Mouse (Mus musculus) small intestine, adult 2 months (tissue): ENCODE measurements around the gene Slc2a1.

ENCODE experiments used
- CTCF ChIP-seq: fragments of 200-500 bp; IDR thresholded peaks from 2 replicates; pipeline ENCODE4 v1.5.1; 2012; ENCODE audit warnings: low read depth, mild to moderate bottlenecking, control low read depth, inconsistent platforms, low read length, moderate library complexity, mixed read lengths; ENCODE audit not compliant: insufficient replicate concordance, insufficient read length; ENCODE audit errors: extremely low read depth
- POLR2A ChIP-seq: fragments of 200-500 bp; IDR thresholded peaks from 2 replicates; pipeline ENCODE4 v1.6.1; 2012; ENCODE audit warnings: low read depth, mild to moderate bottlenecking, control low read depth, inconsistent platforms, low read length, moderate library complexity

- TF ChIP-seq POLR2A (no peak), CTCF (no peak)
These were observed 10.0 kb upstream of the Slc2a1 start for GRCm38 (mm10) chr4:119098216-119099210.
